Mouse (Mus musculus) limb, embryonic 14.5 days (tissue): ENCODE data around the gene Ubap2l. TPM values are rescaled to one million over a fixed set of nuclear protein-coding genes. Genes with fewer than 3 reads are reported as not detected.

Experiments
- ATAC-seq: fragments of 200-750 bp; cut with Nextera tagmentation; 2 replicates; pipeline ENCODE4 v1.8.0; 2017; ENCODE audit warnings: low read depth, moderate number of reproducible peaks, moderate TSS enrichment; ENCODE audit not compliant: low FRiP score
- DNase-seq: peaks from one replicate; pipeline ENCODE4 v3.0.0-alpha.2; 2015; ENCODE audit warnings: low spot score
- H3K27ac ChIP-seq: fragments of 300-500 bp; sonication (generic); replicated peaks from 2 replicates; pipeline ENCODE4 v1.5.1; 2014; ENCODE audit warnings: low read depth, mild to moderate bottlenecking, low read length, moderate library complexity, mixed read lengths
- H3K27me3 ChIP-seq: fragments of 300-500 bp; sonication (generic); 2 replicates; pipeline ENCODE4 v1.6.1; 2014; ENCODE audit warnings: low read length, mixed read lengths; ENCODE audit not compliant: control insufficient read depth, insufficient read depth
- H3K36me3 ChIP-seq: fragments of 300-500 bp; sonication (generic); 2 replicates; pipeline ENCODE4 v1.6.1; 2014; ENCODE audit warnings: mild to moderate bottlenecking, low read length, moderate library complexity, mixed read lengths; ENCODE audit not compliant: control insufficient read depth, insufficient read depth
- H3K4me1 ChIP-seq: fragments of 300-500 bp; sonication (generic); 2 replicates; pipeline ENCODE4 v1.6.1; 2014; ENCODE audit warnings: antibody characterized with exemption, low read length, mixed read lengths; ENCODE audit not compliant: control insufficient read depth, insufficient read depth
- H3K4me2 ChIP-seq: fragments of 300-500 bp; sonication (generic); replicated peaks from 2 replicates; pipeline ENCODE4 v1.6.1; 2014; ENCODE audit warnings: low read depth, mild to moderate bottlenecking, low read length, moderate library complexity; ENCODE audit not compliant: severe bottlenecking
- H3K4me3 ChIP-seq: fragments of 300-500 bp; sonication (generic); replicated peaks from 2 replicates; pipeline ENCODE4 v1.5.1; 2014; ENCODE audit warnings: low read length
- H3K9ac ChIP-seq: fragments of 300-500 bp; sonication (generic); 2 replicates; pipeline ENCODE4 v1.6.1; 2014; ENCODE audit warnings: mild to moderate bottlenecking, low read depth, low read length, moderate library complexity; ENCODE audit not compliant: severe bottlenecking
- H3K9me3 ChIP-seq: fragments of 300-500 bp; sonication (generic); 2 replicates; pipeline ENCODE4 v1.6.1; 2016; ENCODE audit warnings: low read length; ENCODE audit not compliant: control insufficient read depth
- POLR2A ChIP-seq: fragments of 200-500 bp; IDR thresholded peaks from 2 replicates; pipeline ENCODE4 v1.8.0; 2012; ENCODE audit warnings: inconsistent platforms, mild to moderate bottlenecking, moderate library complexity, borderline replicate concordance; ENCODE audit not compliant: insufficient read depth, insufficient read length; ENCODE audit errors: extremely low read depth
- WGBS: fragments of 180-500 bp; shearing (Covaris S2); extraction: QIAGEN DNeasy Blood & Tissue Kit; methylation state at CpG from one replicate; pipeline ENCODE4 v1.1.7; 2014; 5-methylcytosine and 5-hydroxymethylcytosine counted together
- polyA plus RNA-seq, 2 experiments: library from polyadenylated mRNA; depleted of rRNA in 1 of 2; stranded (reverse) in 1 of 2; unstranded in 1 of 2; fragments of >200 nt; fragmentation: Nextera tagmentation in 1 of 2; extraction: Ambion mirVana in 1 of 2; gene quantifications; 2 replicates each; pipeline versions ENCODE4 v1.2.1 to v1.2.3; 2012 to 2014

Ubap2l gene
- polyA plus RNA-seq (2012; rRNA removed) (205 and 239 TPM in 2 replicates), polyA plus RNA-seq (2014; fragmentation: Nextera tagmentation; extraction: Ambion mirVana) (214 and 235 TPM in 2 replicates)

GRCm38 (mm10) chr3:90052351-90053241, at the start of gene Ubap2l:
Ubap2l (minus strand) TSS chr3:90052628.
- peak within 1 kb of the TSS; percentile 74 for H3K4me2 ChIP-seq

GRCm38 (mm10) chr3:90101673-90102072, 49.2 kb upstream of the Ubap2l start:
- no peak overlapping the region for H3K4me2 ChIP-seq
- peaks cover 24% of the 10 kb centered on the region for H3K36me3 ChIP-seq
- H3K9me3 ChIP-seq: no peaks in the 10 kb centered on the region
- no peaks in the 10 kb centered on the region for H3K4me1 ChIP-seq
- H3K27me3 ChIP-seq: no peaks in the 10 kb centered on the region
- no peak for DNase-seq
- no peak overlapping the region for H3K9ac ChIP-seq
- 92% methylated on average over 2 of the region's 2 CpGs for WGBS
- ATAC-seq: no peak
- no peak overlapping the region for H3K27ac ChIP-seq
- TF ChIP-seq POLR2A: no peak
- H3K4me3 ChIP-seq: no peak overlapping the region

More at GRCm38 (mm10) chr3:90052351-90053241, at the start of gene Ubap2l:
- peaks cover 19% of the 10 kb centered on the region for H3K4me1 ChIP-seq
- WGBS: 3% methylated on average over 66 of the region's 81 CpGs
- peaks cover 31% of the 10 kb centered on the region for H3K36me3 ChIP-seq
- peak within 1 kb of the TSS; percentile 83 for H3K9ac ChIP-seq
- no peaks in the 10 kb centered on the region for H3K9me3 ChIP-seq
- no peaks in the 10 kb centered on the region for H3K27me3 ChIP-seq
- peak within 1 kb of the TSS; percentile 96 for H3K27ac ChIP-seq
- H3K4me3 ChIP-seq: peak within 1 kb of the TSS; percentile 85
- peak; percentile 92 for ATAC-seq
- TF ChIP-seq POLR2A: peak; percentile 55; the same call in 1 of the 2 replicates
- peak; percentile 97 for DNase-seq

- Histone ChIP-seq H3K9me3 (no peaks in the 10 kb centered on the region), H3K9ac (no peak overlapping the region), H3K4me2 (no peak overlapping the region), H3K4me1 (no peaks in the 10 kb centered on the region), H3K4me3 (no peak overlapping the region), H3K27ac (no peak overlapping the region), H3K27me3 (no peaks in the 10 kb centered on the region), H3K36me3 (peaks cover 24% of the 10 kb centered on the region)
- WGBS: 98% methylated on average over 3 of the region's 3 CpGs
- no peak for DNase-seq
- no peak for TF ChIP-seq POLR2A
- ATAC-seq: no peak
Observed at GRCm38 (mm10) chr3:90101010-90101409, 48.6 kb upstream of the Ubap2l start.

GRCm38 (mm10) chr3:90097928-90098327, 45.5 kb upstream of the Ubap2l start:
- Histone ChIP-seq H3K9ac (no peak overlapping the region), H3K4me1 (no peaks in the 10 kb centered on the region), H3K4me2 (no peak overlapping the region), H3K27me3 (no peaks in the 10 kb centered on the region), H3K27ac (no peak overlapping the region), H3K9me3 (no peaks in the 10 kb centered on the region), H3K4me3 (no peak overlapping the region), H3K36me3 (peaks cover 52% of the 10 kb centered on the region)
- no peak for ATAC-seq
- no peak for DNase-seq
- no peak for TF ChIP-seq POLR2A
- 81% methylated on average over 5 of the region's 5 CpGs for WGBS

GRCm38 (mm10) chr3:90094453-90094852, 42.0 kb upstream of the Ubap2l start:
- no peak for ATAC-seq
- DNase-seq: no peak
- Histone ChIP-seq H3K27ac (no peak overlapping the region), H3K27me3 (no peaks in the 10 kb centered on the region), H3K4me2 (no peak overlapping the region), H3K4me3 (no peak overlapping the region), H3K4me1 (no peaks in the 10 kb centered on the region), H3K9ac (no peak overlapping the region), H3K9me3 (no peaks in the 10 kb centered on the region), H3K36me3 (peaks cover 75% of the 10 kb centered on the region)
- 93% methylated on average over 3 of the region's 3 CpGs for WGBS
- TF ChIP-seq POLR2A: no peak
